Mouse (Mus musculus) induced T-regulatory cell, adult 2 months (primary cell): Measurements from ENCODE around the gene Stam.

Source experiments
- DNase-seq: peaks from one replicate; pipeline ENCODE4 v3.0.0-alpha.2; 2012; ENCODE audit warnings: low read depth

Stam gene

DNA sequence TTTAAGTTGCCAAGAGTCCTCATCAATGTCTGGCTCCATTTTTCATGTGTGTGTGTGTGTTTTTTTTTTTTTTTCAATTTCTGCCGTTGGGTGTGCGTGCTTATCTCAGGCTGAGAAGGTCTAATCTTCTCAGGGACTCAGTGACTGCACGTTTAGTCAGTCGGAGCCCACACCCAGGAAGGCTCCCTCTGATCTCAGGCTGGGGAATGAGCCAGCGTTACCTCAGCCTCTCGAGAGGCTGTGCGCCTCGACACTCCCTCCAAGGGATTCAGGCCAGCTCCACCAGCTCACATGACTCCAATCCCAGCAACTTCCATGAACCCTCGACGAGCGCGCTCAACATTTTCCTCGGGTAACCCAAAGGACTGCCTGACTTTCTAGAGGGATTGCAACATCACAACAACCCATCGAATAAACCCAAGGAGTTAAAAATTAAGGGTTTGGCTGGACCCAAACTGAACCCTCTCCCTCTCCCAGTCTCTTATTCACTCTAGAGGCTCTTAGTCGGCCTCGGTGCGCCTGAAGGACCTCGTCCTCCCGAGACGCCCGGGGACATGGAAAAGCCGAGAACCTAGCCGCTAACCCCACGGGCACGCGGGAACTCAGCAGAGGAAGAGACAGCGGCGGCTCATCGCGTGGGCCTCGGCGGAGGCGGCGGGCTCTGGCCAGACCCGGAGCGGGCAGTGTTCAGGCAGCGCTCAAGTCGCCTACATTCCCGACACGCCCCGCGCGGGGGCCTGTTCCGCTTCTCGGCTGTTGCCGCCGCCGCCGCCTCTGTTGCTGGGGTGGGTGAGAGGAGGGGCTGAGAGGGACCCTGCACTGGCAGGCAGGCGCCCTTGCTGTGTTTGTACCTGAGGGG is at the start of gene Stam:
Stam (plus strand) TSS at position 737 of the 859 bp plus-strand sequence.
- peak; percentile 93 for DNase-seq

DNA sequence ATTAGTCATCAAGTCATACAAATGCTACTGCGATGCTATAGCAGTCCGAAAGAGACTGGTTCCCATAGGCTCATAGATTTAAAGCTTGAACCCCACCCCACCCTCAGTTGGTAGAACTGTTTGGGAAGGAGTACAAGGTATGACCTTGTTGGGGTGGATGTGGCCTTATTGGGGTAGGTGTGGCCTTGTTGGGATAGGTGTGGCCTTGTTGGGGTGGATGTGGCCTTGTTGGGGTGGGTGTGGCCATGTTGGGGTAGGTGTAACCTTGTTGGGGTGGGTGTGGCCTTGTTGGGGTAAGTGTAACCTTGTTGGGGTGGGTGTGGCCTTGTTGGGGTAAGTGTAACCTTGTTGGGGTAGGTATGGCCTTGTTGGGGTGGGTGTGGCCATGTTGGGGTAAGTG is 32.6 kb upstream of the Stam start:
- no peak for DNase-seq

- no peak for DNase-seq
Observed at GRCm38 (mm10) chr2:14043011-14043410, 30.9 kb upstream of the Stam start.

GRCm38 (mm10) chr2:14043577-14044170 is 30.2 kb upstream of the Stam start:
- DNase-seq: no peak

DNA sequence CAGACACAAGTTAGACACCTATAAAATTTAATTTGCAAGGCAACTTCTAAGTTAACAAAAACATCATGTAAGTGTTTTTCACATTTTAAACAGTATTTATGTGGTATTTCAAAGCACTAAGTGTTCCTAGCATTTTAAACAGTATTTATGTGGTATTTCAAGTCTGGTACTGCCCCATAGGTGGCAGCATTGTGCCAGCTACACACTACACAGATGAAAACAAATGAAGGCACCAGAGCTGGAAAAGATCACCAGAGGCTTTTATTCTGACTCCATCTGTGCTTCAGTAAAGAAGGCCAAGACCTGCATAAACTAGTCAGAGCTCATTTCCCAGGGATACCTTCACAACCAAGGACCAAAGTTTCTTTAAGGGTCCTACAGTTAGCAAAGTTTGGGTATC is 25.5 kb upstream of the Stam start:
- DNase-seq: peak; percentile 75

DNA sequence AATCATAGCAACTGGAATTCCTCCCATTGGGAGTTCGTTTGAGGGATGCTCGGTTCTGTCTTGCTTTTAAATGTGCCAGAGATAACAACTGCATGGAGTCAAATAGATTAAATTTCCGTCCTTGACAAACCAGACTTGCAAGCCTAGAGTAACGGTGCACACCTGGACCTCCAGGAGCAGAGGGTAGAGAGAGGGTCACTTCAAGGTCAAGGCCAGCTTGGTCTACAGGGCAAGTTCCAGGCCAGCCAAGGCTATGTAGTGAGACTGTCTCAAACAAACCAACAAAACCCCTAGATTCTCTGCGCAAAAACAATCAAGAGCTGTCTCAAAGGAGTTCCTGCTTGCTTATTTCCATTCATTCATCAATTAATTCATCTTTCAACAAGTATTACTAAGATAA is 25.1 kb upstream of the Stam start:
- no peak for DNase-seq

GRCm38 (mm10) chr2:14053618-14054017 is 20.3 kb upstream of the Stam start:
- DNase-seq: no peak

GRCm38 (mm10) chr2:14054163-14054562 is 19.7 kb upstream of the Stam start:
- no peak for DNase-seq

DNA sequence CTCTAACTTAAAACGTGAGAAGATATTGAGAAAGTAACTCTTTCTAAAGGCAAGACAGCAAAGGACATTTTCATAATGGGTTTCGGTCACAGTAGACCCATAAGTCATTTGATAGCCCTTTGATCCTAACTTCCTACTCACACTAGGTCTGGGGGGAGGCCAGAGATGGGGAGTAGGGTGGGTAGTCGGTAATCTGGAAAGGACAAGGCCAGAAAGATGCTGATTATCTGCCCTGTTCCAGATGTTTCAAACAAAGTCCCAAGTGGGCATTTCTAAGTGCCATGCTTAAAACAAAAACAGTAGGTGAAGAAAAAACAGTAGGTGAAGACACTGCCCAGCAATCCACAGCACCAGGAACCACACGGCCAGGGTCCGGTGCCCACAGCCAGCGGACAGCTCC is 19.2 kb upstream of the Stam start:
- no peak for DNase-seq

- DNase-seq: peak; percentile 26
Observed at GRCm38 (mm10) chr2:14055168-14055565, 18.7 kb upstream of the Stam start.

DNA sequence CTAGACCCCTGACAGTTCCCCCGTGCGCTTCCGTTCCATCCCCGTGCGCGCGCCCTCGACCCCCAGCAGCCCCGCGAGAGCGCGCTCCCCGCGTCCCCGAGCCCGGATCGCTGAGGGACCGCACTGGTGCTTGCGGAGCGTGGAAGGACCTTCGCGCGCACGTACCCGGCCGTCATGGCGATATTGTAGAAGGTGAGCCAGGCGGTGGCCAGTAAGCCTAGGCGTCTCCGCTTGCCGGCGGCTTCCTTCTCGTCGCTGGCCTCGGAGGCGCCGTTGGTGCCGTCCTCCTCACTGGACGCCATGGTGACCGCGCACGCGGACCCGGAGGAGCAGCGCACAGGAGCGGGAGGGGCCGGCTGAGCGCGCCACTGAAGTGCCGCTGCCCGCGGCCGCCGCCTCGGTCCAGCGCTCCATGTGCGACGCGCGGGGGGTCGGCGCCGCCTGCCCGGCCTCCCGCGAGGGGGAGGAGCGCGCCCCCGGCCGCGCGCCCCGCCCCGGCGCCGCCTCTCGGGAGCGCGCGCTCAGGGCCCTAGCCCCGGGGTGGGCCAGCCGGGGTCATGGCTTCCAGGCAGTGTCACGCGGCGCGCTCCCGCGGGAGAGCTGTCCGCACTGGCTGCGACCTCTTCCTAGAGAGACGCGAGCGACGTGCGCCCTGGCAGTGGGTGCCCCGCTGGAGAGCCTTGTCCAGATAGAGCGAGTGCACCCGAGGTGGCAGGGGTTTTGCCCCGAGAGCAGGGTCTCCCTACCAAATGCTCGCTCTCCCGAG is 18.1 kb upstream of the Stam start, which contains the start of gene Hacd1:
Hacd1 (minus strand) TSS at position 570 of the 766 bp plus-strand sequence.
- DNase-seq: peak; percentile 22

DNA sequence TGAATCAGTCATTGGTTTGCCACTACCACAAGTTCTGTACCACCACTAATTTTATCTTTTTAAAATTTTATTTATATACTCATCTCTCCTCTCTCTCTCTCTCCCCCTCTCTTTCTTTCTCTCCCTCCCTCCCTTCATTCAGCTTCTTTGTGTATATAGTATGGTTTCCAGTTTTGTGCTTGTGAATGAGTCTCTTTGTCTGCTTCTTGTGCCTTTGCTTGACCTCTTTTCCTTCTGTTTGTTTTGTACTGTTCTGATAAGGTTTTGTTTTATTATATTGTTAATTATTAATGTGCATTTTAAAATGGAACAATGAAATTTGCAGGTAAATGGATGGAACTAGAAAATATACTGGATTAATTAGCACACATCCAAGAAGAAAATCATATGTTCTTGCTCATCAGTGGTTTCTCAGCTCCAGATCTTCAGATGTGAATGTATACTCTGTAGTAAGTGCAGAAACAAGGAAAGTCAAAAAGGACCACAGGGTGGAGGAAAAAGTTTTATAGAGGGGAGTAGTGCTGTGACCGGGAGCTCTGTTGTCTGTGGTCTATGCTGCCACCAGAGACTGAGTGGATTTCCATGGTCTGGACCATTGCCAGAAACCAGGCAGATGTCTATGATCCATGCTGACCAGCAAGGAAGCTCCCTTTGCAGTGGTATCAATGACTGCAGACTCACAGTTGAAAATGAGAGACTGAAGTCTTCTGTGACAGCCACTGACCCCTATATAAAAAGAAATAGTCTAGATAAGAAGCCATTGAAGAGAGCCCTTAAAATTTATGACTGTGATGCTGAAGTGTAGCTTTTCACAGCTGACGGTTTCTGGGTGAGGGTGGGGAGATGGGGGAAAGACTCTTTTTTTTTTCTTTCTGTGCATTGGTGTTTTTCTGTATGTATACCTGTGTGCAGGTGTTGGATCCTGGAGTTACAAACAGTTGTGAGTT is 7.9 kb upstream of the Stam start:
- DNase-seq: no peak

DNA sequence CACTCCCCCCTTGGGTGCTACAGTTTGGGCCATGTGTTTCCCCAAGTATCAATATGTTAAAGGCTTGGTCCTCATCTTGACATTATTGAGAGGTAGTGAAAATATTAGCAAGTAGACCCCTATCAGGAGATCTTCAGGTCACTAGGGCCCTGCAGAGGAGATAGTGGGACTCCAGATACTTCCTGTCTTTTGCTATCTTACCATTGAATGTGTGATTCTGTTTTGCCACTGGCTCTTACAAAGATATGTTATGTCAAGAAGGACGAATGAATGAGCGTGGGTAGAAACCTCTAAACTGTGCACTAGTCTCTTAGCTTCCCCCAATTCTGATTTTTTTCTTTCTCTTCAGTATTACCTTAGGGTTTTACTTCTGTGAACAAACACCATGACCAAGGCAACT is 4.9 kb upstream of the Stam start:
- DNase-seq: no peak

GRCm38 (mm10) chr2:14070466-14070865 is 3.4 kb upstream of the Stam start:
- no peak for DNase-seq

DNA sequence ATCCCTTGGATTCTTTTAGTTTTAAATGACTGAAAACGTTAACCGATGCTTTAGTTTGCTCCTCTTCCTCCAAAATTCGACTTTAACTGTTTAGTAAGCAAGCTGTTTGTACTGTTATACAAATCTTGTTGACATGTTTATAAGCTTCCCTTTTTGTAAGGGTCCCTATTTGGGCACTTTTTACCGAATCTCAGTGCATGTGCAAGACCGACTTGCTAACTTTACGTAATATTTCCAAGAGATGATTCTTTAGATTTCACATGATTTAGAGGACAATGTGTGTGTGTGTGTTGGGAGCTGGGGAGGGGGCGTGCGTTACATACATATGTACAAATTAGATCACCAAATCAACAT is 913 bp upstream of the Stam start:
- DNase-seq: no peak

DNA sequence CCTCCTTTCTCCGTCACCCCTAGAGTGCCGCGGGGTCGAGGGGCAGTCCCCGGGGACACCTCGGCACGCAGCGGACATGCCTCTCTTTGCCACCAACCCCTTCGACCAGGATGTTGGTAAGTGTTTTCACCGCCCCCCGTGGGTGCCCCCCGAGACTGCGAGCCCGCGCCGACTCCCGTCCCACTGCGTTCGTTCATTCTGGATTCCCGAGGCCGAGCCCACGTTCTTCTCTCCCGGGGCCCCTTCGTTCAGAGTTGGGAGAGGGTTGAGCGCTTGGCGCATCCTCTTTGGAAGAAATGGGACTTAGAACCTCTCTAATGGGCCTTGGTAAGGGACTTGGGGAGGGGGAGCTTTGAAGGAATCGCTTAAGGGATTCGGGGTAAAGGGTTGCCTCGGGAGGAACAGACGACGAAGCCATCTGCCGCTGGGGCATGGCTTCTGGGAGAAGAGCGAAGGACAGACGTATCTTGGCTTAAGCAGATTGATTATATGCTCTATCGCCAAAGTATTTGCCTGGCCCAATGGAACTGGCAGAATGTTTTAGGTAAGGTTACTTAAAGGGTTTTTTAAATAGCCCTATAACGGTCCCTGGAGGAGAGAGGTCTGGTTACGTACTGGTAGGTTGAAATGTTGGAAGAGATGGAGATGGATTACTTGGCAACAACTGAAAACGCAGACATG is 463 bp downstream of the Stam start:
- DNase-seq: no peak

GRCm38 (mm10) chr2:14078527-14078926 is 4.6 kb downstream of the Stam start:
- peak; percentile 25 for DNase-seq

DNA sequence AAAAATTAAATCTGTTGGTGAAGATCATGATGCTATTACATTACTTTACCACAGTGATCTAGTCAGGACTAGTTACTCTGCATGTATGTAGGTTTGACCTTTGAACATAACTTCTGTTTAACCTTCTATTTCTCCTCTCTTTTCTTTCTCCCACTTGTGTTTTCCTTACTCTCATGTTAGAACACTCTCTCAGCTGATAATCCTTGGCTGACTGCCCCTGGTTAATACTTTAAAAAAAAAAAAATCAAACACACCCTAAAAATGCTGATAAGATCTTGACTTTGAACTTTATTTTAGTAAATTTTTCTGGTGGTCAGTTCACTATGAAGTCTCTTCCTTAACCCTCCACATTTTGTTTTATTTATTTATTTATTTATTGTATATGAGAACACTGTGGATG is 26.6 kb downstream of the Stam start:
- no peak for DNase-seq

DNA sequence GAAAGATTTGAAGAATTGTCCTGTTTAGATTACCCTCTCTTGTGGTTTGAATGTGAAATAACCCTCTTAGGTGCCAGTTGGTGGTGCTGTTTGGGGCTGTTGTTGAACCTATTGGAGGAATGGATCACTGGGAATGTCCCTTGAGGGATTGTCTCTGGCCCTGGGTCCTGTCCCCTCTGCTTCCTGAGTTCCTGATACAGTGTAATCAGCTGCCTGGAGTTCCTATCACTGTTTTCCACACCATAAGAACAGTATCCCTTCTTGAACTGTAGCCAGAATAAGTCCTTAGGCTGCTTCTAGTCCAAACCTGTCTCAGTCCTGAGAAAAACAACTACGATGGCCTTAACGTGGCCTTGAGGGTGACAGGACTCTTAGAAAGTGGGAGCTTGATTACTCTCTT is 28.7 kb downstream of the Stam start:
- DNase-seq: no peak

GRCm38 (mm10) chr2:14103924-14104323 is 30.0 kb downstream of the Stam start:
- no peak for DNase-seq

GRCm38 (mm10) chr2:14107673-14108072 is 33.8 kb downstream of the Stam start:
- DNase-seq: no peak
